Mouse (Mus musculus): ENCODE data around the gene Fabp1. TPM values are rescaled to one million over a fixed set of nuclear protein-coding genes. Genes with fewer than 3 reads are reported as not detected.

Fabp1 gene
- polyA plus RNA-seq, 1 experiment from 2014 or later = 1.3 TPM

- H3K4me1 ChIP-seq = no peaks in the 10 kb centered on the region
- H3K9ac ChIP-seq = no peak overlapping the region
- 11% methylated on average over 1 of the region's 1 CpGs for WGBS
- no peak overlapping the region for H3K4me2 ChIP-seq
- no peak overlapping the region for H3K27ac ChIP-seq
- no peak overlapping the region for H3K4me3 ChIP-seq
- ATAC-seq (ENCODE audit: borderline replicate concordance, extremely low read depth, low FRiP score, low TSS enrichment) = no peak
- no peaks in the 10 kb centered on the region for H3K9me3 ChIP-seq
- H3K27me3 ChIP-seq = no peaks in the 10 kb centered on the region
- H3K36me3 ChIP-seq = no peaks in the 10 kb centered on the region
Observed at GRCm38 (mm10) chr6:71189578-71189977, 10.0 kb upstream of the Fabp1 start.

- Histone ChIP-seq H3K4me3 (no peak overlapping the region), H3K27me3 (no peaks in the 10 kb centered on the region), H3K9me3 (no peaks in the 10 kb centered on the region), H3K27ac (no peak overlapping the region), H3K4me2 (no peak overlapping the region), H3K4me1 (no peaks in the 10 kb centered on the region), H3K9ac (no peak overlapping the region), H3K36me3 (no peaks in the 10 kb centered on the region)
- 77% methylated on average over 2 of the region's 2 CpGs for WGBS
- ATAC-seq (ENCODE audit: borderline replicate concordance, extremely low read depth, low FRiP score, low TSS enrichment) = no peak
Observed at GRCm38 (mm10) chr6:71190501-71190900, 9.1 kb upstream of the Fabp1 start.

- H3K4me3 ChIP-seq = no peak overlapping the region
- no peak overlapping the region for H3K27ac ChIP-seq
- H3K4me1 ChIP-seq = no peaks in the 10 kb centered on the region
- H3K4me2 ChIP-seq = no peak overlapping the region
- H3K27me3 ChIP-seq = no peaks in the 10 kb centered on the region
- 72% methylated on average over 6 of the region's 6 CpGs for WGBS
- ATAC-seq (ENCODE audit: borderline replicate concordance, extremely low read depth, low FRiP score, low TSS enrichment) = no peak
- H3K36me3 ChIP-seq = no peaks in the 10 kb centered on the region
- no peak overlapping the region for H3K9ac ChIP-seq
- H3K9me3 ChIP-seq = no peaks in the 10 kb centered on the region
Observed at GRCm38 (mm10) chr6:71193151-71193740, 6.4 kb upstream of the Fabp1 start.

- ATAC-seq (ENCODE audit: borderline replicate concordance, extremely low read depth, low FRiP score, low TSS enrichment) = no peak
Observed at GRCm38 (mm10) chr6:71196107-71196506, 3.5 kb upstream of the Fabp1 start.

GRCm38 (mm10) chr6:71197636-71198535 is 1.7 kb upstream of the Fabp1 start:
- Histone ChIP-seq H3K9me3 (no peaks in the 10 kb centered on the region), H3K4me2 (no peak overlapping the region), H3K27ac (no peak overlapping the region), H3K36me3 (no peaks in the 10 kb centered on the region), H3K4me1 (no peaks in the 10 kb centered on the region), H3K9ac (no peak overlapping the region), H3K27me3 (no peaks in the 10 kb centered on the region), H3K4me3 (no peak overlapping the region)
- 70% methylated on average over 13 of the region's 13 CpGs for WGBS
- ATAC-seq (ENCODE audit: borderline replicate concordance, extremely low read depth, low FRiP score, low TSS enrichment) = no peak

More at GRCm38 (mm10) chr6:71196107-71196506, 3.5 kb upstream of the Fabp1 start:
- Histone ChIP-seq H3K4me3 (no peak overlapping the region), H3K4me2 (no peak overlapping the region), H3K9me3 (no peaks in the 10 kb centered on the region), H3K27me3 (no peaks in the 10 kb centered on the region), H3K36me3 (no peaks in the 10 kb centered on the region), H3K4me1 (no peaks in the 10 kb centered on the region), H3K27ac (no peak overlapping the region), H3K9ac (no peak overlapping the region)

GRCm38 (mm10) chr6:71201925-71202324 is 2.3 kb downstream of the Fabp1 start:
- Histone ChIP-seq H3K27ac (no peak overlapping the region), H3K36me3 (no peaks in the 10 kb centered on the region), H3K4me2 (no peak overlapping the region), H3K4me3 (no peak overlapping the region), H3K4me1 (no peaks in the 10 kb centered on the region), H3K27me3 (no peaks in the 10 kb centered on the region), H3K9me3 (no peaks in the 10 kb centered on the region), H3K9ac (no peak overlapping the region)
- no peak for ATAC-seq (ENCODE audit: borderline replicate concordance, extremely low read depth, low FRiP score, low TSS enrichment)
- 47% methylated on average over 5 of the region's 5 CpGs for WGBS

- Histone ChIP-seq H3K27me3 (no peaks in the 10 kb centered on the region), H3K9ac (no peak overlapping the region), H3K9me3 (no peaks in the 10 kb centered on the region), H3K4me1 (no peaks in the 10 kb centered on the region), H3K36me3 (no peaks in the 10 kb centered on the region), H3K27ac (no peak overlapping the region), H3K4me2 (no peak overlapping the region), H3K4me3 (no peak overlapping the region)
- ATAC-seq (ENCODE audit: borderline replicate concordance, extremely low read depth, low FRiP score, low TSS enrichment) = no peak
- 60% methylated on average over 5 of the region's 5 CpGs for WGBS
Observed at GRCm38 (mm10) chr6:71203674-71204073, 4.0 kb downstream of the Fabp1 start.

GRCm38 (mm10) chr6:71204166-71204565 is 4.5 kb downstream of the Fabp1 start:
- Histone ChIP-seq H3K9me3 (no peaks in the 10 kb centered on the region), H3K4me3 (no peak overlapping the region), H3K4me1 (no peaks in the 10 kb centered on the region), H3K27me3 (no peaks in the 10 kb centered on the region), H3K4me2 (no peak overlapping the region), H3K9ac (no peak overlapping the region), H3K36me3 (no peaks in the 10 kb centered on the region), H3K27ac (no peak overlapping the region)
- WGBS = 84% methylated on average over 8 of the region's 8 CpGs
- ATAC-seq (ENCODE audit: borderline replicate concordance, extremely low read depth, low FRiP score, low TSS enrichment) = no peak

GRCm38 (mm10) chr6:71208691-71209090 is 9.1 kb downstream of the Fabp1 start:
- H3K9me3 ChIP-seq = no peaks in the 10 kb centered on the region
- WGBS = 78% methylated on average over 2 of the region's 2 CpGs
- ATAC-seq (ENCODE audit: borderline replicate concordance, extremely low read depth, low FRiP score, low TSS enrichment) = no peak
- no peaks in the 10 kb centered on the region for H3K27me3 ChIP-seq
- H3K36me3 ChIP-seq = no peaks in the 10 kb centered on the region
- H3K27ac ChIP-seq = no peak overlapping the region
- H3K4me2 ChIP-seq = no peak overlapping the region
- no peak overlapping the region for H3K9ac ChIP-seq
- no peak overlapping the region for H3K4me3 ChIP-seq
- no peaks in the 10 kb centered on the region for H3K4me1 ChIP-seq

- Histone ChIP-seq H3K36me3 (no peaks in the 10 kb centered on the region), H3K4me3 (no peak overlapping the region), H3K9me3 (no peaks in the 10 kb centered on the region), H3K4me1 (no peaks in the 10 kb centered on the region), H3K9ac (no peak overlapping the region), H3K27ac (no peak overlapping the region), H3K4me2 (no peak overlapping the region), H3K27me3 (no peaks in the 10 kb centered on the region)
- WGBS = 46% methylated on average over 7 of the region's 7 CpGs
- ATAC-seq (ENCODE audit: borderline replicate concordance, extremely low read depth, low FRiP score, low TSS enrichment) = no peak
Observed at GRCm38 (mm10) chr6:71211917-71212316, 12.3 kb downstream of the Fabp1 start.

GRCm38 (mm10) chr6:71212471-71212870 is 12.8 kb downstream of the Fabp1 start:
- Histone ChIP-seq H3K4me2 (no peak overlapping the region), H3K4me1 (no peaks in the 10 kb centered on the region), H3K27me3 (no peaks in the 10 kb centered on the region), H3K4me3 (no peak overlapping the region), H3K27ac (no peak overlapping the region), H3K9ac (no peak overlapping the region), H3K9me3 (no peaks in the 10 kb centered on the region), H3K36me3 (no peaks in the 10 kb centered on the region)
- WGBS = 96% methylated on average over 3 of the region's 3 CpGs
- no peak for ATAC-seq (ENCODE audit: borderline replicate concordance, extremely low read depth, low FRiP score, low TSS enrichment)

- Histone ChIP-seq H3K9me3 (no peaks in the 10 kb centered on the region), H3K4me2 (no peak overlapping the region), H3K4me1 (peaks cover 17% of the 10 kb centered on the region), H3K27me3 (no peaks in the 10 kb centered on the region), H3K27ac (no peak overlapping the region), H3K9ac (no peak overlapping the region), H3K36me3 (no peaks in the 10 kb centered on the region), H3K4me3 (no peak overlapping the region)
- ATAC-seq (ENCODE audit: borderline replicate concordance, extremely low read depth, low FRiP score, low TSS enrichment) = no peak
- WGBS = 85% methylated on average over 4 of the region's 4 CpGs
Observed at GRCm38 (mm10) chr6:71221501-71221900, 21.9 kb downstream of the Fabp1 start.

All from lung, embryonic 15.5 days (tissue).